Mouse (Mus musculus) adrenal gland, postnatal 36 days (tissue): Measurements from ENCODE around the gene Nrxn1. TPM values are rescaled to one million over a fixed set of nuclear protein-coding genes. Genes with fewer than 3 reads are reported as not detected.

Source experiments
- DNase-seq, 2 experiments: peaks; one replicate each; pipeline ENCODE4 v3.0.0; 2021; ENCODE audit warnings: mixed read lengths in 1 of 2
- total RNA-seq, 2 experiments: library from RNA; stranded (reverse); gene quantifications; 2 replicates each; pipeline ENCODE4 v1.2.3; 2021

Nrxn1 gene
- total RNA-seq, 2 experiments from 2014 or later = 5.4 to 12.8 TPM

DNA sequence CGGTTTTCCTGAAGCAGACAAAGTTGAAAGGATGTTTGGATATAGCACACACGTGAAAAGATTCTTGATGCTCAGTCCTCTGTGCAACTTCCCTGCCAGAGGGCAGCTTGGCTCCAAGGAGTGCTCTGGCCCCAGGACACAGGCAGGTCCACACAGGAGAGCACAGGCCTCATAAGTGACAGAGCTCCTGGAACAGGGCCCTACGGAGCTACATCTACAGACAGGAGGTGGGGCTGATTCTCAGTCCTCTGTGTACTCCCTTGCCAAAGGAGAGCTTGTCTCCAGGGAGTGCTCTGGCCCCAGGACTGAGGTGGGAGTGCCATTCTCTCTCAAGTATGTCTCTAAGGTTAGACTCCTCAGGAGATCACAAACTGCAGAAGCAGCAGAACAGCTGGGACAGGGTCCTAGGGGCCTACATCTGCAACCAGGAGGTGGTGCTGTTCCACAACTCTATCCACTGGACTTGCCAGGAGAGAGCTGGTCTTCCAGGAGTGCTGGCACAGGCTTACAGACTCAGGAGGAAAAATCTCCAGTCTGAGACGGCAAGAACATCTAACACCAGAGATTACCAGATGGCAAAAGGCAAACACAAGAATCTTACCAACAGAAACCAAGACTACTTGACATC, 129.9 kb downstream of the Nrxn1 start:
- peak; percentile 15 to 35 for DNase-seq

DNA sequence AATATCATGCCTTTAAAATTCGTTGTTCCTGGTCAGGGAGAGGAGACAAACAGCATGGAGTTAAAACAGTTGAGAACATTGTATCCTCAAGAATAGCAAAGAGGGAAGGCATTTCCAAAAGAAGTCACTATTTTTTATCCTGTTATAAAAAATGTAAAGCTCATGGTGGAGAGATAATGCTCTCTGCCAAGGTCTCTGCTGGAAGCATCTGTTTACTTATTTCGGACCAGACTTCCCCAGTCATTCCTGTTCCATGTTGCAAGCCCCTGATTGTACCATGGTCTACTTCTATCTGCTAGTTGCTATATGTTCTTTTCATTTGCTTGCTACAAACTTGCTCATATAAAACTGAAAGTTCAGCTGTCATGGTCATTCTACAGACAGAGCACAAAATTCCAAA, 137.7 kb downstream of the Nrxn1 start:
- no peak for DNase-seq

DNA sequence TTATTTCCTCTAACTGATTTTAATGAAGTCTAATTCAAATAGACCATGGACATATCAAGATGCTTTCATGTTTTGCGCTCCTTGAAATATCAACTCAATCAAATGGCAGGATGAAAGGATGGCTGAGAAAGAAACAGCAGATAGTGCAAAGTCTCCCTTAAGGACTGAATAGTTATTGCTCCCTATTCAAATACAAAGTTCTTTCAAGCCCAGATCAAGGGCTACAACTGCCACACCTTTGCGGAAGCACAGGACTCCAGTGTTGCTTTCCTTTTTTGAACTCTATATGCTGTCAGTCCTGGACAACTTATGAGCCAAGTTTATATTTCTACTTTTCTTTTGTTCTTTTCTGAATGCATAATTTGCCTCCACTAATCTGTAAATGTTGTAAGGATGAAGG, 157.9 kb downstream of the Nrxn1 start:
- no peak for DNase-seq

DNA sequence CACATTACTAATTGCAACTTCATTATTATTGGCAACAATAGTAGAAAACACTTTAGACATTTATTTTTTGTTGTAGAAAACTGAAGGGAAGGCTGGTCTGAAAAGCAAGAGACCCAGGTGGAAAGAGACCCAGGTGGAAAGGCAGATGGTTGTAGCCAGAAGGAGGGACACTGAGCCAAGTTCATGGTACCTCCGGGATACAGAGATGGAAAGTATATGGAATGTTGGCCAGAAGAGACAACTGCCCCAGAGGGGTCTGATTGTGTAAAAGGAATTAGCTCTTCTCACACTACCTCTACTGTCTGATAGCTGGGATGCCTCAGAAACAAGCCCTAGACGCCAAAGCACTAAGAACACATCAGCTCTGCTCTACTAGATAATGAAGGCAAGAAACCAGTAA, 179.6 kb downstream of the Nrxn1 start:
- no peak for DNase-seq

- no peak for DNase-seq
Measured at GRCm38 (mm10) chr17:90912746-90913145, 180.1 kb downstream of the Nrxn1 start.

GRCm38 (mm10) chr17:90912341-90912740, 180.5 kb downstream of the Nrxn1 start:
- DNase-seq = no peak

GRCm38 (mm10) chr17:90906118-90907093, 186.5 kb downstream of the Nrxn1 start:
- DNase-seq = no peak

DNA sequence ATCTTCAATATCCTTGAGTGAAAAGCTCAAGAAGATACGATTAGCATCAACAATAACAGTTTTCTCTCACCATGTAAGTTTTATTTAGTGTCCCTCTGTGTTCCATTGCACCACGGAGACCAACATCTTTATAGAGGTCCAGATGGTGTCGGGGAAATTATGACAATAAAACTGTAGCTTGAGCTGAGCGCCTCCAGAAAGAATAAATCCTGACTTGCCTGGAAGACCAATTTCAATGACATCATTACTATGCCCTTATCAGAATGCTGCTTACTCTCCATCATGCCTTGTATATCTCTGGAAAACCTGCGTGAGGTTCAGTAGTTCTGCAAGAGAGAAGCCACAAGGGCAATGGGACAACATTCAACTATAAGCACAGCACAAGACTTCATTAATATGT, 187.7 kb downstream of the Nrxn1 start:
- no peak for DNase-seq

GRCm38 (mm10) chr17:90892327-90893259, 200.3 kb downstream of the Nrxn1 start:
- DNase-seq = no peak

DNA sequence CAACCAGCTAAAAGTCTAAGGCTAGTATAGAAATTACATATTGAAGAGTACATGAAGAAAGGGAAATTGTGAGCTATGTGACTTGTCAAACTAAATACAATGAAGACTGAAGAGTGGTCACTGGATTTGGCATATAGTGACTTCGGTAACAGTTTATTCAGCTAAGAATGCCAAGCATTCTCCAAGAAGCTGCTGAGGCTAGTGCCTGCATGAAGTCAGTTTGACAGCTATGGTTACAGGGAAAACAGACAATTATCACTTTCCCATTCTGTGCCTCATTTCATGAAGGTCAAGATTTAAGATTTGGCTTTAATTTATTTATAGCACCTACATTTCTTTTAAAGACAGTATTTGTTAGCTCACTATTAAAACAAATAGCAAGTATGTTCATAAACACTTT, 201.2 kb downstream of the Nrxn1 start:
- DNase-seq = no peak

GRCm38 (mm10) chr17:90857225-90857624, 235.6 kb downstream of the Nrxn1 start:
- no peak for DNase-seq

DNA sequence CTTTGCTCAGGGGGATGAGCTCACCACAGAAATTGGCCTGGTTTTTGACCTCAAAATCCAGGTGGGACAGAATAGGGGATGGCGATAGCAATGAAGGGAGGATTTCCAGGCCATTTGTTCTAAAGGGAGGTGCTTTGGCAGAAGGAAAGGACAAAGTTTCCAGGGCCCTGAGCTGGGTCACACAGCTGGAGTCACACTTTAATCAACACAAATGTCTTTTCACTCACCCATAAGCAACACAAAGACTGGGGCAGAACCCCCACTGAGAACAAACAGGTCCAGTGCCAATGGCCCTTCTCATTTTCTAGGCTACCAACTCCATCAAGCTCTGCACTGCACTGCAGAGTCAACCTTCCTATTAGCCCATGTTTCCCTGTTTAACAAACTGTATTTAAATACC, 249.0 kb downstream of the Nrxn1 start:
- no peak for DNase-seq

GRCm38 (mm10) chr17:90843072-90843611, 249.7 kb downstream of the Nrxn1 start:
- no peak for DNase-seq

DNA sequence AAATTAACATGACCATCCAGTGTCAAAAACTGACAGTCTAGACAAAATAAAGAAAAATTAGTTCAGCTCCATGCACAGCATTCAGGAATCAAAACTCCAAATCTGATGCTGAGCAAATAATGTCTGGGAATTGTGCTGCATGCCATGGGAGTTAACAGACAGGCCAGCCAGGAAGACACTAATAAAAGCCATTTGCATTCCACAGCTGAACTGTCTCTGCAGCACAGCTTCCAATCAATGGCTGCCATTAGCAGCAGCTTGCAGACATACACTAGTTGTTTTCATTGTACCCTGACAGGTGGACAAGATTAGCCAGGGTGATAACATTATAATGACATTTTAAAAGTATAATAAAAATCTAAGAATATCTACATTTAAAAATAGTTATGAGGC, 255.9 kb downstream of the Nrxn1 start:
- DNase-seq = no peak

DNA sequence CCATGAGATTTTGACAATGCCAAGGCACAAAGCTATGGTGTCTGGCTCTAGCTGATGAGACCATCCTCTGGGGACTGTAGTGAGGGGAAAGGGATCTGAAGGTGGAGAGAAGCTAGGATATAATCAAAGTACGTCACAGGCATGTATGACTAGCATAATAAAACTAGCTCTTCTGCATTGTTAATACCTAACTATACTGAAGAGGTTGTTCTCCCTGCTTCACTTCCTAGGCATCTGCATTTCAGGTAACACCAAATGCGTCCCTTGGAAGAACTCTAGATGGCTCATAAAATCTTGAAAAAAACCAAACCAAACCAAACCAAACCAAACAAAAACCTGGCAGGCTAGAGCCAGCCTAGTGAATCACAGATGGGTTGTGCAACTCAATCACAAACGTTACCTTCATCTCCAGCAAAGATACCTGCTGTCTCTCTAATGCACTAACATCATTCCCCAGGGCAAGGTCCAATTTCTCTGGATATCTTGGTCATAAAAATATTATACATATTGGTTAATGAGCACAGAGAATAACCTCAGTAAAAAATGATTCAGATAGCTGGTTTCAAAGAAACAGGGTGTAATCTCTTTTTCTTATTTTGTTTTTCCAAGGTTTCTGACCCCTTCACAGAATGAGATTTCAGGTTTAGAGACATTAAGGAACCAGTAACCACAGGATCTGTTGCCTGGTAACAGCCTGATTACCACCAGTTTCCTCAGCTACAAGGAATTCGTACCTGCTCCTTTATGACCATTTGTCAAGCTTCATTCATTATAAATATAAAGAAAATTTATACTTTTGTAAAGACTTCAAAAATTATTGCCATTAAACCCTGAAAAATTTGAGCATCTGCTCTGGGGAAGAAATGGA, 256.5 kb downstream of the Nrxn1 start:
- DNase-seq = no peak

GRCm38 (mm10) chr17:90818340-90818739, 274.5 kb downstream of the Nrxn1 start:
- DNase-seq = no peak

DNA sequence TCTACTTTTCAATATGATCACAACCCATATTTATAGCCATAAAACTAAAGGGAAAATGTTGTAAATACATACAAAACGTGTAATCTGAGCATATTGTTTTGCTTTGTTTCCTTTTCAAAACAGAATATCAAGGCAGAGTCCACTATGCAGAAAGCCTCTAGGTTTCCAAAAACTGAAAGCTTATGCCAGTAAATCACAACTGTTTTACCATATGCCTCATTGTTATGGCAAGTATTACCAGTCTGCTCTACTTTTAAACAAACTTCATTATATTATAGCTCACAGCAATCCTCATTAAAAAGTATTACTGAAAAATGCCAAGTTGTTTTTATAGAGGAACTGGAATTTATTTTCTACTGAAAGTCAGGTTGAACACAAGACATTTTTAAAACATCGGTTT, 275.0 kb downstream of the Nrxn1 start:
- no peak for DNase-seq

DNA sequence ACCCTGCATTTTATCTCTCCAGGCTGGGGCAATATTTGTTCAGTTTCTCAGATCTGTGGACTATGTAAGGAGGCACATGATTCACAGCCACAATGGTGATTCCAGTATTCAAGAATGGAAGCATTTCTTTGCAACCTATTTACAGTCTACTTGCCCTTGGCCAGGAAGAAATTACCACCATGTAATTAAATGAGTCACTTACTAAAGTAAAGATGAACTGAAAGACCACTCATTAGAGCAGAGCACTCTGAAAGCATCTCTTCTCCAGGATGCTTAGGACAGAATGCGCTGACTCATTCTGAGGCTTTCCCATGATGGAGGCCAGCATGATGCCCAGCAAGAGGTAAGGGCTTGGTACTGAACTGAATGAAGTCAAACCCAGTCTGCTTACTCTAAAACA, 277.6 kb downstream of the Nrxn1 start:
- no peak for DNase-seq

GRCm38 (mm10) chr17:90813760-90814159, 279.1 kb downstream of the Nrxn1 start:
- DNase-seq = no peak

- no peak for DNase-seq
Measured at GRCm38 (mm10) chr17:90812485-90812884, 280.4 kb downstream of the Nrxn1 start.
